Comparison of ENCODE assay signal across 11 mouse cellular contexts in the genomic region with DNA sequence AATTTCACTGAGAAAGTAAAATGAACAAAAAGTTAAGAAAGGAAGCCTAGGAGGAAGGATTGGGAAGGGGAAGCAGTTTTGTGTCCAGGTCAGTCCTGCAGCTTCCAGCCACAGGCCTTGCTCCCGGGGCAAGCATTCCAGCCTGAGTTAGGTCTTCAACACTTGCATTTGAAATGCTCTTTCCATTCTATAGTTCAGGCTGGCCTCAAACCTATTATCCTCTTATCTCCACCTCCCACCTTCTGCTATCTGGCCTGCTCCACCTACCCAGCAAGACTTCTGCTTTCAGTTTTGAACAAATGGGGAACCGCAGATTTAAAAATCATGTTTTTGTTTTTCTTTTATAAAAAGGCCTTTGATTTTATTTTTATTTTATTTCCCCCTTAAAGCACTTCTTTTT. TPM values are rescaled to one million over a fixed set of nuclear protein-coding genes. Genes with fewer than 3 reads are reported as not detected.
A peak's percentile ranks its signal among the peaks of the same experiment; 100 is the strongest.
DNase-seq lines count a peak whose midpoint lies in the region; ATAC-seq and TF ChIP-seq lines count a peak whose summit lies in the region.
"Had no signal": no experiment of that assay in that cellular context is flagged by ENCODE, and none has a peak within 500 bp of the region (broad histone marks: within the 10 kb centered on the region; RNA-seq: fewer than 3 reads in every experiment).

No protein-coding gene starts in this region.

- intact Hi-C loops in gastrocnemius, adult 2 months (cut with DNase I): no loop called here
- intact Hi-C loops in gastrocnemius, postnatal 36 days (cut with DNase I): no loop called here
- intact Hi-C loops in left cerebral cortex, postnatal 25 days (cut with DNase I): no loop called here

- H3K4me3 ChIP-seq in gastrocnemius, adult 2 months: peak overlapping the region; percentile 28; the same call in 1 of the 2 replicates
- no peak overlapping the region for H3K4me3 ChIP-seq in limb, embryonic 13.5 days
- no peak overlapping the region for H3K4me3 ChIP-seq in limb, embryonic 10.5 days
- H3K4me3 ChIP-seq: hindbrain, embryonic 15.5 days had no signal

- no peaks in the 10 kb centered on the region for H3K27me3 ChIP-seq in limb, embryonic 13.5 days
- no peaks in the 10 kb centered on the region for H3K27me3 ChIP-seq in limb, embryonic 10.5 days (ENCODE audit: low read depth, poor library complexity, severe bottlenecking)
- H3K27me3 ChIP-seq: hindbrain, embryonic 15.5 days had no signal

- no peaks in the 10 kb centered on the region for H3K36me3 ChIP-seq in limb, embryonic 13.5 days
- H3K36me3 ChIP-seq in limb, embryonic 10.5 days: peaks cover 2% of the 10 kb centered on the region; the same call in 1 of the 2 replicates
- H3K36me3 ChIP-seq: hindbrain, embryonic 15.5 days had no signal

- 83% methylated on average over 2 of the region's 2 CpGs for WGBS in limb, embryonic 13.5 days
- WGBS in limb, embryonic 10.5 days: 73% methylated on average over 2 of the region's 2 CpGs

- no peak for TF ChIP-seq CTCF in gastrocnemius, adult 2 months (IDR thresholded peaks at IDR 0.05)

- no peak overlapping the region for H3K4me2 ChIP-seq in limb, embryonic 13.5 days (replicated peaks)
- H3K4me2 ChIP-seq: hindbrain, embryonic 15.5 days had no signal

- H3K9me3 ChIP-seq in limb, embryonic 13.5 days: no peaks in the 10 kb centered on the region
- H3K9me3 ChIP-seq in limb, embryonic 10.5 days (replicated peaks): no peaks in the 10 kb centered on the region
- H3K9me3 ChIP-seq: hindbrain, embryonic 15.5 days had no signal

- no peak for DNase-seq in gastrocnemius, adult 2 months
- DNase-seq in gastrocnemius, postnatal 36 days: no peak
- DNase-seq in limb, embryonic 10.5 days (ENCODE audit: low spot score): no peak
- no peak for DNase-seq in embryo, embryonic 11 days
- no peak for DNase-seq in left cerebral cortex, postnatal 25 days (ENCODE audit: low spot score in 2 of 2)
- DNase-seq: cerebellum, postnatal 10 days; lung, postnatal 36 days had no signal

- H3K9ac ChIP-seq in limb, embryonic 13.5 days: no peak overlapping the region
- H3K9ac ChIP-seq: hindbrain, embryonic 15.5 days had no signal

- H3K27ac ChIP-seq in gastrocnemius, adult 2 months: peak overlapping the region; percentile 81
- H3K27ac ChIP-seq in limb, embryonic 13.5 days: peak overlapping the region; percentile 48; the same call in 1 of the 2 replicates
- no peak overlapping the region for H3K27ac ChIP-seq in limb, embryonic 10.5 days
- H3K27ac ChIP-seq: hindbrain, embryonic 15.5 days had no signal

- no peak for ATAC-seq in limb, embryonic 13.5 days (ENCODE audit: low FRiP score, low read depth)
- ATAC-seq in granulocyte monocyte progenitor cell, adult 5-6 weeks (replicated peaks; ENCODE audit: poor library complexity, severe bottlenecking): peak; percentile 77
- peak; percentile 56; the same call in 1 of the 2 replicates for ATAC-seq in monocyte, adult 5-6 weeks (replicated peaks; ENCODE audit: insufficient number of reproducible peaks, low FRiP score, low TSS enrichment, poor library complexity, severe bottlenecking)

- peaks cover 36% of the 10 kb centered on the region for H3K4me1 ChIP-seq in limb, embryonic 13.5 days
- H3K4me1 ChIP-seq in limb, embryonic 10.5 days: peaks cover 24% of the 10 kb centered on the region

RNA-seq across cellular contexts. Expression of a gene that starts 19.7 kb away (rescaled TPM):
- total RNA-seq in gastrocnemius, adult 2 months (2021): 10 to 100 TPM; 21.0 to 24.8 TPM
- 10 to 100 TPM; 13.5 to 13.9 TPM for total RNA-seq in gastrocnemius, postnatal 36 days (2021)
- 14.0 and 17.4 TPM in 2 replicates for polyA plus RNA-seq in limb, embryonic 13.5 days (2015; fragmentation: Nextera tagmentation; extraction: Ambion mirVana)
- polyA plus RNA-seq in limb, embryonic 10.5 days (2016; fragmentation: Nextera tagmentation; extraction: Ambion mirVana): 15.5 and 15.7 TPM in 2 replicates
- 17.4 and 19.9 TPM in 2 replicates for total RNA-seq in granulocyte monocyte progenitor cell, adult 5-6 weeks (2014; fragmentation: Nextera tagmentation)
- 16.1 and 20.8 TPM in 2 replicates for total RNA-seq in granulocyte monocyte progenitor cell, adult 5-6 weeks (2017)
- total RNA-seq in monocyte, adult 5-6 weeks (2017): 73.0 to 105 TPM (median 76.8 TPM) in 3 replicates
- total RNA-seq in left cerebral cortex, postnatal 25 days (2021): 10 to 100 TPM; 34.9 to 37.9 TPM
